Mouse (Mus musculus): ENCODE results near the gene Fosb. TPM values are rescaled to one million over a fixed set of nuclear protein-coding genes. Genes with fewer than 3 reads are reported as not detected.

Fosb gene
- total RNA-seq, 1 experiment from 2014 or later = 1.0 TPM

DNA sequence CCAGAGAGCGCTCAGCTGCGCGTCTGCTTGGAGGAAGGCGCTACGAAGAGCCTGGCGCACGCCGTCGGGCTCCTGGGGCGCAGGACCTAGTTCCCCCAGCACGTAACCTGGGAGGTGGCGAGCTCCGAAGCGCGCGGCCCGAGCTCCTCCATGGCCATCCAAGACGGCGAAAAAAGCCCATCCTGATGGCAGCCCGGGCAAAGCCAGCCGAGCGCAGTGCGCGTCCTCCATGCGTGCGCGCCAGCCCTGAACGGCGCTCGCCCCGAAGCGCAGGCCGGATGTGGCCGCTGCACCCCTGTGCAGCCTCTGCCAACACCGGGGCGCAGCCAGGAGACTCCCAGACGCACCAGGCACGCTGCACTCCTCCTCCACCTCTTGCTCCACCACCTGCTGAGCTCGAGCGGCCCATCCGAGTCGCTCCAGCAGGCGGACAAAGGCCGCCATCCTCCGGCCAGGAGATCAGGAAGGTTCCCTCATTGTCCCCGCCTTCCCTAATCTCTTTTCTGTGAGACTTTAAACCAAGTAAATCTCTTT lies 30.2 kb downstream of the Fosb start, which contains the start of gene Ppm1n:
Gene Ppm1n (minus strand): TSS at position 484 of the 534 bp plus-strand sequence.
- no peak for DNase-seq

GRCm38 (mm10) chr7:19279052-19279451 lies 30.8 kb downstream of the Fosb start:
- no peak for DNase-seq

- no peak for DNase-seq
Measured at GRCm38 (mm10) chr7:19276253-19276652, 33.6 kb downstream of the Fosb start.

GRCm38 (mm10) chr7:19272173-19272764 lies 37.6 kb downstream of the Fosb start:
- peak; percentile 77 for DNase-seq

GRCm38 (mm10) chr7:19271238-19272172 lies 38.3 kb downstream of the Fosb start, which contains the start of gene Vasp:
Vasp (minus strand) TSS chr7:19271817.
- DNase-seq = peak; percentile 84

GRCm38 (mm10) chr7:19270509-19271237 lies 39.2 kb downstream of the Fosb start:
- no peak for DNase-seq

DNA sequence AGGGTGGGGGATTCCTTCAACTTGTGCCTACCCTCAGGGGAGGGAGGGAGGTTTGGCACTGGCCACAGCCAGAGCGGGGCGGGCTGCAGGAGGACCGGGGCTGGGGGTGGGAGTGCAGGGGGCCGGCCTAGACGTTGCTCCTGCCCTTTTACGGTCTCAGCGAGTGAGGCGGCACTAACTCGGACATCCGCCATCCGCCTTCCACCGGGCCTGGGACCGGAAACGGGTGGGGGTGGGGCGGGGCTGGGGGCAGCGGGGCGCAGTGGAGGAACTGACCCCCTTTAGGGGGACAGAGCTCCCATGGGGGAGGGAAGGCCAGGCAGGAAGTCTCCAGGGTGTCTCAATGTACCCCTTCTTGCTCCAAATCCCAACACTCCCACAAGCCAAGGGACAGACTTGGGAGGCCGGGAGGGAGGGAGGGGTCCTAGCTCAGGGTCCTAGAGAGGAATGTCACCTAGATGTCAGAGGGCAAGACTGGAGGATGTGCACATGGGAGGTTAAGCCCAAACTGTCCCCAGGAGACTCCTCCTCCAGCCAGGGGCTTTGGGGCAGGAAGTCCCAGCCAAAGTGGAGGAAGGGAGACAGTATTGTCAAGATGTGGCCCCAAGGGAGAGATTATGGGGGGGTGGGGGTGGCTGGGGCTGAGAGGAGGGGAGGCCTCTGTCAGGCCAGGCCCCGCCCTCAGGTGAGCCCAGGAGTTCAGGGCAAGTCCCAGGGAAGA lies 40.0 kb downstream of the Fosb start:
- DNase-seq = peak; percentile 64

DNA sequence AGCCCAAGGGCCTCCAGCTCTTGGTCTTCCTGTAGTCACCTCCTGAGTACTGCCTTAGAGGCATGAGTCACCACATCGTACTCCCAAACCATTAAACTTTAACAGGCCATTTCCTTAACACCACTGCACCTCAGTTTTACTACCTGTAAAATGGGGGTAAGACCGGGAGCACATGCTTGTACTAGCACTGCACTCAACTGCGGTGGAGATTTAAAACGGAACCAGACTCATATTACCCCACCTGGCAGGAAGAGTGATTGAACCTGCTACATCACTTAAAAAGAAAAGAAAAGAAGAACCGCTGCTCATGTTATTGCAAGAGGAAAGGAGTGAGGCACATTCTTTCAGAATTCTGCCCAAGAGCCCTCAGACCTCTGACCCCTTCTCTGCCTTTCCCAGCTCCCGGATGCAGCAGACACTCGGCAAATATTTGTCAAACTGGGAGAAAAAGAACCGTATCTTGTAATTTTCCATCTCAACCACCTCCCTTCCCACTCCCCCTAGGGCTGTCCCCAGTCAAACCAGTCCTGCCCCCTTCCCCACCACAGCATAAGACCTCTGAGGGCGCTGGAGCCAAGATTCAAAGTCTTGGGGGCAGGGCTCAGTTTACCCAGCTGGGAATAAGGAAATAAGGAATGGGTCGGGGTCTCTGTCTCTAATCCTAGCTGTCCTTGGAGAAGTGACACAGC lies 40.7 kb downstream of the Fosb start:
- DNase-seq = no peak

- no peak for DNase-seq
Measured at GRCm38 (mm10) chr7:19267051-19267450, 42.8 kb downstream of the Fosb start.

DNA sequence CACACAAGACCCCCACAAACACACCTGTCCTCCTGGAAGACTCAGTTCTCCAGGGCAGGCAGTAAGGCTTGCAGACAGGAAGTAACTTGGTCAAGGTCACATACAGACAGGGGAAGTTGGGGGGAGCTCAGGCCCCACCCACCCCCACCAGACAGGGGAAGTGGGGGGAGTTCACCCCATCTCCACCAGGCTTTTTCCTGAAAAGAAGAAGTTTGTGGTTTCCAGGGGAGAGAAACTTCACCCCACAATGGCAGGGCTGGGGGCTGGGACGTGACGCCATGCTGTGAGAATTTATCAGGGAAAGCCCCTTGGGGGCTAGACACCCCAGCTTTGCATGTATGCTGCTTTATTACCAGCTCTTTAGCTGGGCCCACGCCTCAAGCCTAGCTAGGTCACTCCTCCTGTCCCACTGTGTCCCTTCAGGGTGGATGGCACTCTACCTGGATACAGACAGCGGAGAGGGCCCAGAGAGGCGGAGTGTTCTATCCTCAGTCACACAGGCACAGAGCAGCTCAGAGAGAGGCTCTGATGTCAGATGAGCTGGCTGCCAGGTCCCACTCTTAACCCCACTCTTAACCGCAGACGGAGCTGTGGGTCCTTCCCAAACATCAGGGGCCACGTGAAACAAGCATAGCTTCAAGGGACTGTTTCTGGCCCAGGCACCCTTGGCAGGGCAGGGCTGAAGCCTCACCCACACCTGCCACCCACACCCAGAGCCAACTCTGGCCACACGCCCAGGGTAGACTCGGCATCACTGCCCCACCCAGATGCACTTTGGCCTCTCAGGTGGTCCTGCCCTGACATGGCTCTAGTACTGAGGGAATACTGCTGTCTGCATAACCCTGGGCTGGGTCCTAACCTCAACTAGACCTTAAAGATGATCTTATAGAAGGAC lies 43.7 kb downstream of the Fosb start:
- no peak for DNase-seq

DNA sequence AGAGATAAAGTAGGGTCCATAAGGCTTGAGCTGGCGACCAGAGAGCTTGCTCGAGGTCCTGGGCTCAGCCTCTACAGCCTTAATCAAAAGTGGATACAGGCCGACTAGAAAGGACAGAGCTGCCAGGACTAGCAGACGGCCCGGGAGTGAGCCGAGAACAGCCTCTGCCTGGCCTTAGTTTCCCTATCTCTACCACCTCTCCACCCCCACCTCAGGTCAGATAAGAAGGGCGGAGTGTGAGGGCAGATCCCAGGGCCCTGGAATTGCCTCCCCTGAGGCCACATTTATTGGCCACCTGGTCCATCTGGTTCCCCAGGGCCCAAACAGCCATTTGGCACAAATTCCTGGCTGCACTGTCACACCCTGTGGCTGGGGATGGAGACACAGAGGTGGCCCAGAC lies 44.7 kb downstream of the Fosb start:
- DNase-seq = no peak

GRCm38 (mm10) chr7:19258336-19258735 lies 51.5 kb downstream of the Fosb start:
- no peak for DNase-seq

- DNase-seq = peak; percentile 55
Measured at GRCm38 (mm10) chr7:19257390-19258022, 52.3 kb downstream of the Fosb start.

DNA sequence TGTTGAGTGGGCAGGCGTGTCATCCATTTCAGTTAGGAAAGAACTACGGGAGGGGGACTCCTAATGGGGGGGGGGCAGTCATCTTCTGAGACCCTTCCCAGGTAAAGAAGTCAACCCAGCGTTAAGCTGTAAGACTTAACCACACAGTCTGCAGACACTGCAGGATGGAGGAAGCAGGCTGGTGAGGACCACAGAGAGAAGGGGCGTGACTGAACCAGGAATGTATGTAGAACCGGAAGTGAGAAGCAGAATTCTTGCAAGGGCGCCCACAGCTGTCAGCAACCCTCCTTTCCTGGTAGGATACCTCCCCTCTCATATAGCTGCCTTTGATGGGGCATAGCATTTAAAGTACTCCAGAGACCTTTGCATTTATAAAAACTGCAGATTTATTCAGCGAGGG lies 53.3 kb downstream of the Fosb start:
- DNase-seq = no peak

- no peak for DNase-seq
Measured at GRCm38 (mm10) chr7:19255395-19255794, 54.5 kb downstream of the Fosb start.

- no peak for DNase-seq
Measured at GRCm38 (mm10) chr7:19253437-19253836, 56.4 kb downstream of the Fosb start.
